Mouse (Mus musculus) activated CD4-positive, CD25-positive, alpha-beta regulatory T cell, adult 4 months (primary cell): ENCODE measurements around the gene Tbc1d4. TPM values are rescaled to one million over a fixed set of nuclear protein-coding genes. Genes with fewer than 3 reads are reported as not detected.
"Not testable (repeated sequence)": the region's sequence is repeated elsewhere in the genome, so short reads cannot be mapped to it uniquely, and the experiment has no call there.

Source experiments
- ATAC-seq: one replicate; pipeline ENCODE4 v1.8.0; 2017
- polyA plus RNA-seq, 2 experiments: library from polyadenylated mRNA; unstranded; fragments of 100-300 nt; shearing (Covaris generic); gene quantifications; one replicate each; pipeline ENCODE4 v1.2.1; 2017

Gene Tbc1d4
- polyA plus RNA-seq, 2 experiments from 2014 or later = 118 to 135 TPM

DNA sequence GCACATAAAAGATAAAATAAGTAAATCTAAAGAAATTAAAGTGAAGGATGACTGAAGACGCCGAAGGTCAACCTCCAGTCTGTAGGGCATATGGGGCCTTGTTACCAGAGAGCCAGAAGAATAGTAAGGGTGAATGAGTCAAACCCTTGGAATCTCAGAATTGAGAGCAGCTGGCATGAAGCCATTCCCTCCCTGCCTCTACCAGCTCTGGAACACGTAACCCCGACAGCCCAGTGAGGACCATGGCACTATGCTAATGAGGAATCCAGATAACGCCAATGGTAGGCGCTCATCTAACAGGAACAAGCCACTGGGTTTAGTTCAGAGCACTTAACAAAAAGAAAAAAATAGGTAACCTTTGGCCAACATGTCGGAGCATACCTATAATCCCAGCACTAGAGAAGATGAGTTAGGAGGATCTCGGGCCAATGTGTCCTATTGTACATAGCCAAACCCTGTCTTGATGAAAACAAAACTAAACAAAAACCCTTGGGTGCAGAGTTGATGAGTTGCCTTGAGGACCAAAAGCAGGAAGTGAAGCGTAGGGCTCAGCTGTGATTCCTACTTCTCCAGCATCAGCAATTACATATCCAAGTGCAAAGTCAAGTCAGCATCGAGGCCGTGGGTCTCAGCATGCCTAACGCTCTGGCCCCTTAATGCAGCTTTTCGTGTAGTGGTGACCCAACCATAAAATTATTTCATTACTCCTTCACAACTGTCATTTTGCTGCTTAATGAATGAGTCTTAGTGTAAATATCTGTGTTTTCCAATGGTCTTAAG lies 13.5 kb downstream of the Tbc1d4 start:
- no peak for ATAC-seq

DNA sequence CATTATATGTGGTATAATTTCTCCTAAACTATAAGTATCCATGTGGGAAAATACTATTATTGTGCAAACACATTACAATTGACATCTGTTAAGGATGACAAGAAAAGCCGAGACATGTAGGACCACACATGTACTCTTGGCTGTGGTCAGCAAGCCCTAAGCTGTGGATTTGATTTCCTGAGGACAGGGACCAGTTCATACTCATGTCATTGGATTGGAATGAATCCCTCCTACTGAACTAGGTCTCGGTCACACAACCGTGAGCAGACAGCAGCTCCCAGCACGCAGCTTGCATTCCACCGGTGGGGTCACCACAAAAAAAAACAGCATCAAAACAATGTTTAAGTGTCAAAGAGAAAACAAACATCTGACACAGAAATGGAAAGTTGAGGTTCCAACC lies 15.0 kb downstream of the Tbc1d4 start:
- ATAC-seq = no peak

- no peak for ATAC-seq
These were observed 15.7 kb downstream of the Tbc1d4 start for GRCm38 (mm10) chr14:101593340-101593739.

- ATAC-seq = no peak
These were observed 17.9 kb downstream of the Tbc1d4 start for GRCm38 (mm10) chr14:101591101-101591500.

DNA sequence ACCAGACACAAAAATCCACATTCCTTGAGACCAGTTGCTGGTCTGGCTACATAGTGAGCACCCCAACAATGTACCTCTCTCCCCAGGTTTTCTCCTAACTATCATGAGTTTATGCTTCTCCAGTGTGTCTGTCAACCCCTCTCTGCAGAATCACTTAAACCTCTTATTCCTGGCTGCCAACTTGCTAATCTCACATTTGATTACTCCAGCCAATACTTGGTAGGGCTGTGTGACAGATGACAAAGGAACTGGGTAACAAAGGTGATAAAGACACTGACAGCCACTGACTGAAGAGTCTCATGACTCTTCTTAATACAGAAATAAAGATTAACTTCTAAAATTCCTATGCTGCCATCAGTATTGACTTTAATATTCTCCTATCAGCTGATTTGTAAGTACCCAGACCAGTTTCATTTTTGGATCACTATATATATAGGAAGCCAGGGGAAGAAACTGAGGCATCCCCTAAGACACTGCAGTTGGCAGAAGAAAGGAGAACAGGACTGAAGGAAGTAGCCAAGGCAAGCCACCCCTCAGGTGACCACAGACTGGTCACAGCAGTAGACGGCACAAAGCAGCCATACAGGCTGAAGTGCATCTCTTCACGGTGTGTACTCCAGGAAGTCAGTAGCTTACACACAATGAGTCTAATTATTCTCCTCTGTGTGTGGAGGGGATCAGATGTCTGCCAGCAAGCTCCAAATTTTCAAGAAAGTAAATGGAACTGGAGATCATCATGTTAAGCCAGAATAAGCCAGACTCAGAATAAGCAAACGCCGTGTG lies 20.6 kb downstream of the Tbc1d4 start:
- not testable (repeated sequence) for ATAC-seq

DNA sequence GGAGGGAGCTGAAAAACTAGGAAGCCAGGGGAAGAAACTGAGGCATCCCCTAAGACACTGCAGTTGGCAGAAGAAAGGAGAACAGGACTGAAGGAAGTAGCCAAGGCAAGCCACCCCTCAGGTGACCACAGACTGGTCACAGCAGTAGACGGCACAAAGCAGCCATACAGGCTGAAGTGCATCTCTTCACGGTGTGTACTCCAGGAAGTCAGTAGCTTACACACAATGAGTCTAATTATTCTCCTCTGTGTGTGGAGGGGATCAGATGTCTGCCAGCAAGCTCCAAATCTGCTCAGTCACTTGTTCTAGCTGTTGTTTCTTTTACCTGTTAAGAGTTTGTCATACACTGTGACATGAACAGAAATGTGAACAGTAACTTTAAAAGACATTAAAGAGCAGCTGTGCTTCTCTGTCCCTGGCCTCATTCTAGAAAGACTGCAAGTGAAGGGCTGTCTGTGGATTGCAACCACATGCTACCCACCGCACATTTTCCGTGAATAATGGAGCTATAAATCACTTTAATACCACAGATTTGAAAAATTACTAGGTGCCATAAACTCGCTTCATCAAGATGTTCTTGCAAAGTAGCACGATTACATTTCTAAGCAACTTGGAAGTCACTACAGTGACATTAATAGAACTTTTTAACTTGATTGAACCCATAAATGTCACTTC lies 21.5 kb downstream of the Tbc1d4 start:
- ATAC-seq = not testable (repeated sequence)

DNA sequence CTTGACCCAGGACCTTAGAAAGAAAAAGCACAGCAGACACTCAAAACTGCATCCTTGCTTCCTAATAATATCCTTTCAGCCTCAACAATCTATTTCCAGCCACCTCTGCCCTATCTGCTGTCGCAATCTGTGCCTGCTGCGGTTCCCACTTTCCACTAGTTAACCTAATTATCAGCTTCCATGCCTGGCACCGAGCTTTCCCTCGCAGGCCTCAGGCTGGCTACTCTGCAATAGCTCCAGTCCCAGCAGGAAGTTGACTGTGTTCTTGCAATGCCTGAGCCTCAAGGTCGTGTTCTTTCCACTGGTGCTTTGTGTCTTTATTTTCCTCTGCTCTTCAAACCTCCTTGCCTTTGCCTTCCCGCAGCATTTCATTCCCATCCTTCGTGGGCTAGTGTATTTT lies 22.9 kb downstream of the Tbc1d4 start:
- no peak for ATAC-seq

GRCm38 (mm10) chr14:101575651-101576050 lies 33.3 kb downstream of the Tbc1d4 start:
- ATAC-seq = no peak

GRCm38 (mm10) chr14:101574536-101574935 lies 34.5 kb downstream of the Tbc1d4 start:
- no peak for ATAC-seq

GRCm38 (mm10) chr14:101573107-101573614 lies 35.8 kb downstream of the Tbc1d4 start:
- no peak for ATAC-seq

- ATAC-seq = no peak
These were observed 40.2 kb downstream of the Tbc1d4 start for GRCm38 (mm10) chr14:101568828-101569227.

DNA sequence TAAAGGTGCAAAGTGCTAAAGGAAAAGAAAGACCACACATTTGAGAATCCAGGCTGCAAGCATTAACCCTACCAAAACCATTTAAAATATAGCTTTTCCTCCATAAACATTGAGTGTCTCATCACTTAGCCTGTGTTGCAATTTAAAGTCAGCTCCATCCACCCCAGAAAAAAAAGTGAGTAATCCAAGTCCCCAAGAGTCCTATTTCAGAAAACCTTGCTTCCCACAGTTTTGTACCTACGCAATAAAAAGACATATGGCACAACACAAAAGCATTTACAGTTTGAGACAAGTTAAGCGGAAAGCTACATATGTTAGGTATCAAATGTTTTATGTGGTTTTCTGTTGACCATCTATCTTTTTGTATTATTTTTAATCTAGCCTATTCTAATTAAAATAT lies 42.3 kb downstream of the Tbc1d4 start:
- ATAC-seq = no peak

GRCm38 (mm10) chr14:101565661-101566060 lies 43.3 kb downstream of the Tbc1d4 start:
- ATAC-seq = no peak

DNA sequence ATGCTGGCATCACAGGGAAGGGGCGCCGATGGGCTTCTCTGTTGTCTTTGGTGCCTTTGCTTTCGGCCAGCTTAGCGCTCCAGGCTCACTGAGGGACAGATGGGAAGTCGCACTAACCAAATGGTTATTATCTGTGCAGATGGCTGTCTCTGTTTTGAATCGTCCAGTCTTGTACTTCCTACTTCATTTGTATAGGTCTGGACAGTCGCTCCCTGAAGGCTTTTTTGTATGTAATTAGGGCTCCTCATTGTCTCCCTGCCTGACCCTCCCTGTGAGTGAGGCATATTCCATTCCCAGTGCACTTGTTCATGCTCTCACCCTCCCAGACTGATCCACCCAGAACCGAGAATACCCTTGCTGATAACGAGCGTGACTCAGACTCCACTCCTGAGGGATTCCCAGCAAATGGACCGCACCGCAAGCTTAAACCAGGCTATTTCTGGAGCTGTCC lies 47.7 kb downstream of the Tbc1d4 start:
- ATAC-seq = no peak

- peak; percentile 32 for ATAC-seq
These were observed 49.5 kb downstream of the Tbc1d4 start for GRCm38 (mm10) chr14:101559446-101559845.

- ATAC-seq = no peak
These were observed 60.0 kb downstream of the Tbc1d4 start for GRCm38 (mm10) chr14:101548885-101549573.

DNA sequence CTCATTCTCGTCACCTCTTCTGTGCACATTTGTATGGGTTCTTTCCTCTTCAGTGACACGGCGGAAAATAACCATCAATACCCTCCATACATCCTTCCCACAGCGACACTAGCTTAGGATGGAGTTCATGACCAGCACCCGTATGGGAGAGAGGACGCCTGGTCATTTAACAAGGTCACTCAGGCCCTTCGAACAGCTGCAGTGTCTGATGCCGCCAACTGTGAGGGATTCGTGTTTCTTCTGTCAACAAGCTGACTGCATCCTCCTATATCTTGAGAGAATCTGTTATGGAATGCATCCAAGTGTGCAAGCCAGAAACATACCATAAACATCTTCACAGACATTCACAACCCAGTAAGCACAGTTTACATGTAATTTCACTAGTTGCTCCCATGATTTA lies 67.1 kb downstream of the Tbc1d4 start:
- ATAC-seq = no peak

DNA sequence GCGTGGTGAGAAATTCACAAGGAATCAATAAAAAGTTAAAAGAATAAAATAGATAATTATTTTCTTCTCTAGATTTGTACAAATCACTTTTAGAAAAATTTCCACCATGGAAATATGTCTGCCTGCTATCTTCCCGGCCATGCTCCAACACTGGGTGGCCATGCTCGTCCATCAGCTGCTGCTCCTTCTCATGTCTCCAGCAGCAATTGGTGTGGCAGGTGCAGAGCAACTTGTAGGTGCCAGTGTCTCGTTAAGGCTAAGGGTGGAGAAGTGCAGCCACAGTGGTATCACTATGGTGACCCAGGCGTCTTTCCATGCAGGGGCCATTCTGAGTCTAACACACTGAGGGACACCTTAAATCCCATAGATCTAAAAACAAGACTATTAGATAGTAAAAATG lies 67.8 kb downstream of the Tbc1d4 start:
- no peak for ATAC-seq

- no peak for ATAC-seq
These were observed 68.5 kb downstream of the Tbc1d4 start for GRCm38 (mm10) chr14:101540466-101540865.

DNA sequence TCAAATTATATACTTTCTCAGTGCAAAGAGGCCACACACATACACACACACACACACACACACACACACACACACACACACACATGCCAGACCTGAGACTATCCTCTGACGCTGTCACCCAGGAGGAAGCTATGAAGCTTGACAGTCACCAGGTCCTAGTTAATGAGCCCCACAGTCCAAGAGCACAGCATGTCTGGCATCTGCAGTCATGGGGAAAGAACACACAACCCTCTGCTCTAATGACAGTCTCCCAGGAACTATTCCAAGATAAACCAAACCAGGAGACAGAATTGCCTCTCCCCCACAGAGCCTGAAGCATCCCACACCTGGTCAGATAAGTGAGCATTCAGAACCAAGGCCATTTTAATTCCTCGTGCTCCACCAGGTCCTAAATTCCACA lies 71.1 kb downstream of the Tbc1d4 start:
- no peak for ATAC-seq

- ATAC-seq = no peak
These were observed 71.6 kb downstream of the Tbc1d4 start for GRCm38 (mm10) chr14:101537413-101537812.

DNA sequence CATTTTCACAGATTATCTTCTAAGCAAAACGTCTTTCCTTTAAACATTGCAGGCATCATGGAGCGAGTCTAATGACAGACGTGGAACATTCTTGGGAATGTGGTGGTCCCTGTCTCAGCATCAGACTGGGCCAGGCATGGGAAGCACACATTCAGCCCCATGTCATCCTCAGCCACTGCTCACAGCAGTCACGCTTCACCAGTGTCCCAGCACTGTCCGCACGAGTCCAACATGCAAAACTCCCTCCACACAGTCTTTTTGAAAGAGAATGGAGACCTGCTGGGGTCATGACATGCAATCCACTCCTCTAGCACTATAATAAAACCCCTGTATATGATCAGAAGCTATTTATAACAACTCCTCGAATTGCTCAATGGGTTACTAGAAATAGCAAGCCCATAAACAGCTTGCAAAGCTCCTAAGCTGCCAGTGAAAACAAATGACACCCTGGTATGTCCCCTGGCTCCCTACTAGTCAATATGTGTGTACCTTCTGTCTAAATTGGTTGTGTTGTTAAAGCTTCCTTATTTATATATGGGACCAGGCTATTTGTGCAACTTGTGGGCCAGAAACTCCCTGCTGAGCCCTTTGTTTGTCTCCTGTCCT lies 76.8 kb downstream of the Tbc1d4 start:
- ATAC-seq = no peak
